Mouse (Mus musculus): ENCODE data around the gene Rbbp9.

GRCm38 (mm10) chr2:144598006-144598405 lies 47.3 kb upstream of the Rbbp9 start:
- no peak for TF ChIP-seq CTCF (IDR thresholded peaks at IDR 0.05; ENCODE audit: control insufficient read depth, insufficient read depth, low read length)
- no peak for TF ChIP-seq POLR2A (IDR thresholded peaks at IDR 0.05; ENCODE audit: borderline replicate concordance, control insufficient read depth, low read depth, low read length)

Measured in bone marrow, adult 2 months (tissue).